Mouse (Mus musculus): ENCODE measurements at regions not wholly inside any gene's neighbourhood (a gene's known extent, or its start where the extent isn't known, plus 50 kb on each side); places are given as distances from the start of the nearest gene placed in this dataset.
A peak's percentile ranks its signal among the peaks of the same experiment; 100 is the strongest.
"Not testable (repeated sequence)": the region's sequence is repeated elsewhere in the genome, so short reads cannot be mapped to it uniquely, and the experiment has no call there.

DNA sequence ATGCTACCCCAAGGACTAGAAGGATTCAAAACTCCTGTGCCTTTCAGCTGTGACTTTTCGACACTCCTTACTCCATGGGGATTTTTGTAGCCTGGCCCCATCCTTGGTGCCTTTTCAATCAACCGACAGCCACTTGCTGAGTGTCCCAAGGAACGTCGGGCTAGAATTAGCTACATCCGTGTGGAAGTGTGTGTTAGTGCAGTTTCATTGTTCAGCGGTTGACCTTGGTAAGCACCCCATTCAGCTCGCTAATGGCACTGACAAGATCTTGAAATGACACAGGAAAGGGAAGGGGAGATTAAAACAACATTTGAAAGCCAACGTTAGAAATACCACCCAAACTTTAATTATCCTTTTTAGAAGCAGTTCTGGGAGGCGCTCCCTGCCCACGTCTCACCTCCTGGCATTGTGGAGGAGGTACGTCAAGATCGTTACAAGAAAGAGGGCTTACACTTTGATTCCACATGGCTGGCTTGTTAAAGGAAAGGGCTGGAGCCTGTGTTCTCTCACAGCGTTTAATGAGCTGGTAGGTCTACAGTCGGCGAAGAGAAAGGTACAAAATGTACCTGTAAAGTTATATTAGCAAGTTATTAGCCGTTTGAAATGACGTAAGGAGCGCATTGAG lies 536.4 kb downstream of the Fam19a2 start:
- DNase-seq = no peak

DNA sequence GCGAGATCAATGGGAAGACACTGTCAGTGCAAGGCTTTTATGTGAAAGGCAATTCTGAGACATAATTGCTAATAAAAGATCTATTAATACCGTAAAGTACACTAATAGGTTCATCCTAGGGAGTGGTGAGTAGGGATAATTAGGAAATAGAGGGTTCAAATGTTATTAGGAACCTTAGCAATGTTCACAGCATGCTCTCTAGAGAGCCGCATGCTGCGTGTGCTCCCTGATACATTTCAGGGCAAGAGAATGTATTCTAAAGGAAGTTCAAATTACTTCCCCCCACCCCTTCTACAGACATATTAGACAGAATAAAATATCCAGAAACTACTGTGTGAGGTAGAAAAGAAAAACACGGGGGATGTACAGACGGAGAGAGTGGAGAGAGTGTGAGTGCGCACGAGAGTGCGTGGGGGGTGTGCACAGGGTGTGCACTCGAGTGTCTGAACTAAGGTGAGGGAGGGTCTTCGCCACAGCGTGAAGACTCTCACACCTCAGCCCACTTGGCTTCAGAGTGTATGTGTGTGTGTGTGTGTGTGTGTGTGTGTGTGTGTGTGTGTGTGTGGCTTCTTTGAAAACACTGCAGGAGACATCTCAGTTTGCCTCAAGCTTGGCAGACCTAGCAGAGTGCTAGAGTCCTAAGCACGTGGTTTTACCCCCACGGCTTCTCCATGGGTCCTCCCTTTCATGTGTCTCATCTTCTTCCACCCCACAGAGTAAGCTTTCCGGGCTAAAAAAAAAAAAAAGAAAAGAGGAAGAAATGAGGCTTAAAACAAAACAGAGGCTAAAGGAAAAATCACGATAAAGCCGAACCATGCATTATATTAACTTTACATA lies 537.1 kb downstream of the Fam19a2 start:
- no peak for DNase-seq

DNA sequence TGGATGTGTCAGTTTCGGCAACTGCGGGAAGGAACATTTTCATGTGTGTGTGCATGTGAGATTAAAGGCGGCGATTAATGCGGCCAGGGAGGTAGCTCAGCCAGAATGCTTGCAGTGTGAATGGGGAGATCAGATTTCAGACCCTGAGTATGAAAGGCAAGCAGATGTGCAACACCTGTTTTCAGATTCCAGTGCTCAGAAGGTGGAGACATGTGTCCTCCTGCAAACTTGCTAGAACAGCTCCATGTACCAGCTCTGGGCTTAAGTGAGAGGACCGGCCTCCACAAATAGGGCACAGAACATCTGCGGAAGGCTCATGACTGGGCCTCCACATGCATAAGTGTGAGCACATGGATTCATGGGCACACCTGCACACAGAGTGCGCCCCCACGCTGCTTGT lies 547.1 kb downstream of the Fam19a2 start:
- DNase-seq = no peak

DNA sequence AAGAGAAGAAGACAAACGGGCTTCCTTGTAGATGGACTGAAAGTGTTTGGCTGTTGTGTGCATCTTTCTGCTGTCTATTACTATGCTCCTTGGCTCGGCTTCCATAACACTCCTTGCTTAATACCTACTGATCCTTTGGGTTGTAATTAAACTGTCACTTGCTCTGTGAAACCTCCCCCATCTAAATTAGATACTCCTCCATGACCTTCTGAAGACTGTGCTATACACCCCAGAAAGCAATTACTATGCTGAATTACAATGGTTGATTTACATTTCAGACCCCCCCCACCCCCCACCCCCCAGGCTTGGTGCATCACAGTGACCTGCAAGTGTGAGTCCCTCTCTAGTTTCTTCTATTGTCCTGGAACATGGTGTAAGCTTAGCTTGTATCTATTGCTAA lies 549.3 kb downstream of the Fam19a2 start:
- DNase-seq = no peak

DNA sequence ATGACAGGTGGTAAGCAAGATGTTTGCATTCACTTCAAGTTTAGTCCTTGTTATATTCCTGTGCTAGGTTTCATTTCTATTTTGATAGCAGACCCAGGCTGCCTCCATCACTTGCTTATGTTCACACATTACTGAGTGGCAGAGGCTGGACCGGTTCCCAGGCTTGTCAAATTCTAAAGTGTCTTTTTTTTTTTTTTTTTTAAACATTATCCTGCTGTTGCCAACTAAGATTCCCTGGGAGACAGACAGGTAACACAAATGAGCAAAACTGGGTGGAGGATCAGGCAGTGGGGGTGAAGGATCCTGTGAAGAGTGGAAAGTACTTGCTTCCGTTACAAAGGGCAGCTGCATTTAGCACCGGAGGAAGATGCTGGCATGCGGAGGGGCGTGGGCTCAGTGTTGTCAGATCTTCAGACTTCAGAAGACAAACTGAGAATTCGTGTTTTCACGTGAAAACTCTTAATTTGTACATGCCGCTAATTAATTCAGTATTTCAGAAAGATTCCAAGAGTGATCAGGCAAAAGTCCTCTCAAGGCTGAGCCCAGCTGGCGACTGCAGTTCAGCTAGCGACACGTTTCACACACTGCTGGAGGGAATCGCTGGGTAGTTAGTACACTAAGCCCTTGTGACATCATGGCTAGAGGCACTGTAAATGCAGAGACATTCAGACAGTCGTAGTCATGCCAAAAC lies 576.4 kb downstream of the Fam19a2 start:
- DNase-seq = no peak

DNA sequence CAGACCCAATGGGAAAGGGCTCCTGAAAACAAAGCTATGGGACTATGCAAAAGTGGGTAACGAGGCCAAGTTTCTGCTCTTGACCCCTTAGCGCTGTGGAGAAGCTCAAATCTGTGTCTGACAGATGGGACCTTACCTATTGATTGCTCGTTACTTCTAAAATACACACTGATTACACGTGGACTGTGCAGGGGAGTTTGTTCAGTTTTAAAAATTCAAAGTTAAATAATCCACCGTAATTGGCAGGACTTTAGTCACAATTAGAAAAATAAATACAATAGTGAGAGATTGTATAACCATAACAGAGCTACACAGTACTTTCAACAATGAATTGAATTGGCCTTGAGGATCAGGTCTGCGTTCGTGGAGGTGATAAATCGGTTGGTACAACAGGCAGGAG lies 578.3 kb downstream of the Fam19a2 start:
- no peak for DNase-seq

DNA sequence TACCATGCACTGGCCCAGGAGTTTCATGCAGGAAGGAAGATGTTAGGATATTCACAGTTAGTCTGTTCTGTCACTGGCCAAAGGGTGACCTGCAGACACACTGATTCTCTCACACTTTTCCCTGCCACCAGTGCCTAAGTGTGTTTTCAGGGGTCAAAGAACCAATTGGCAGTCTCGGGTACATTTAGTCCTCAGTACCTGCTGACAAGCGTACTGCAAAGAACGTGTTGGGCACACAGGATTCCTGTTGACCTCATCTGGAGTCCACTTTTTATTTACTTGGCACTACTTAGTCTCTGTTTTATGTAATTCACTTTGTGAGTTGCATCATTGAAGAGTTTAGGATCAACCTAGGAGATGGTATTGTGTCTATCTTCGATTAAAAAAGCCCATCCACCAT lies 579.8 kb downstream of the Fam19a2 start:
- peak; percentile 4 for DNase-seq

DNA sequence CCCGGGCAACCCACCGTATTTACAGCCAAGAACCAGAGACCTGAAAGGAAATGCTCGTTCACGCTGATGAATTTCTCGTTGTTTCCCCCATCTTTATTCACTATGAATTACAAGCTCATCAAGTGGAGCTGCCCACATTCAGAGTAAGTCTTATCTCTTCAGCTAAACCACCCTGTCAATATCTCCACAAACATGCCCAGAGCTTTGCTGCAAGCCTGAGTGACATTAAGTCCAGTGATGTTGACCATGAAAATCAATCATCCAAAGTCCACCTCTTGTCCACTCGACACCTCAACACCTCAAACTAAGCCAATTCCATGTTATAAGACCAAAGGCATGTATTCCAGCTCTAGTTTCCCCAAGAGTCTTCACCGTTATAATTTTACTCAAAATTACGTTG lies 582.8 kb downstream of the Fam19a2 start:
- no peak for DNase-seq

DNA sequence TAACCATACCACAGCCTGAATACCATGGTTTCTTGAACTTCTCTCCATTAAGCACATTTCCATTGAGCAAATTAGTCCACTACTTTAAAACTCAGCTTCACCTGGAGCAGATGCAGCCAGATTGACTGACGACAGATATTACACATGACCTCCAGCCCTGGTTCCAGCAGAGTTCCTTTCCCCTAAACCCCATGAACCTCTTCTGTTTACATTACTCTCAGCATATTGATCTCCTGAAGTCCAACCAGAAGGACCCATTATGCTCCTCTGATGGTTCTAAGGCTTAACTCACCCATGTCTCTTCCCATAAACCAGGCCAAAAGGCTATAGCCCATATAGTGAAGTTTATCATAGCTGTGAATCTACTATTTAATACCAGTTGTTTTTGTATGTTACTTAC lies 584.8 kb downstream of the Fam19a2 start:
- no peak for DNase-seq

DNA sequence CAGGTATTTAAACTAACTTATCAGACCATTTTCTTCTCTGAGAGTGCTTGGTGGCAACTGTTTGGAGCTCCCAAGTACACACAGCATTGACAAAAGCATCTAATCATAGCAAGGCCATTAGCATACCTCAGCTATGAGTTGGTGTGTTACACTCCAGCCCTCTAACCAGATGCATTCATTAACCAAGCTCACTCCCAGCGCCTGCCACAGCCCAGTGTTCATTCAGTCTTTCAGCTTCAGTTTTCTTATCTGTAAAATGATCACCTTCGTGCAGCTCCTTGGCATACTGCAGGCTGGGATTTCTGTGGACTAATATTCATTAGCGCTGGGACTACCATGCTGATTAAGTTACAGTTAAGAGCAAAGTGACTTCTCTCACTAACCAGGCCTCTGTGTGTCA lies 611.7 kb downstream of the Fam19a2 start:
- DNase-seq = no peak

DNA sequence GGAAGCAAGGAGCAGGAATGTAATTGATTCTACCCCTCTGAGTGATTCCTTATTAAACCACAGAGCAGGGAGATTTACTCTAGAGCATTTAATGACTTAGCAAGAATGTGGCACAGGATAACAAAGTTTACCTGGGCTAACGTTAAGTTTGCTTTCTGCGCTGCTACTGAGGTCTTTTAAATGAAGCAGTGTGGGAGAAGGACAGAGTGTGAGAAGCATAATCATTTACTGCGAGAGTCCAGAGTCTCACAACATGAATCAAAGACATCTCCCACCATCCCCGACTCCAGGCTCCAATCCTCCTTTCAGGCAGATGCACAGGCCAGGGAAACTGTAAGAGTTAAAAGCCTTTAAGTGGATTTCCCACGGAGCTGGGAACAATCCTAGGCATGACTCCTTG lies 612.1 kb downstream of the Fam19a2 start:
- no peak for DNase-seq

DNA sequence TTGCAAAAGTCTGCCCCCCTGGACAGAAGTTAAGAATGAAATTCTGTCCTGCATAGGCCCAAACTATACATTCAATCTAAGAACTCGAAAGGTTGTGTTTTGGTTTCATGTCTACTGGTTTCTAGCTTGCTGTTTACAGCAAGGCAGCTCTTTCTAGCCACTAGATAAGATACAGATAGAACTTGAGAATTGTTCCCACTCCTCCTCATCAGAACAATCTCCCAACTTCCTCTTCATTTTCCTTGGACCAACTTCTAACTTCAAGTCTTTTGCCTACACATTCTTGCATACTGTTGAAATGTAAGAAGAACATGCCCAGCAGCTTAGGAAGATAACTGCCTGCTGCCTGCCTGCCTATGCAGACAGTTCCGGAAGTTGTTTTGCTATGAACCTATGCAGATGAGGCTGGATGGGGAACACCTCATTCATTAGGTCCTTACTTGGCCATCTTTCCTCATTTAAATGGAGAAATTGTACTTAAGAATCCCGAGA lies 624.9 kb downstream of the Fam19a2 start:
- DNase-seq = no peak

DNA sequence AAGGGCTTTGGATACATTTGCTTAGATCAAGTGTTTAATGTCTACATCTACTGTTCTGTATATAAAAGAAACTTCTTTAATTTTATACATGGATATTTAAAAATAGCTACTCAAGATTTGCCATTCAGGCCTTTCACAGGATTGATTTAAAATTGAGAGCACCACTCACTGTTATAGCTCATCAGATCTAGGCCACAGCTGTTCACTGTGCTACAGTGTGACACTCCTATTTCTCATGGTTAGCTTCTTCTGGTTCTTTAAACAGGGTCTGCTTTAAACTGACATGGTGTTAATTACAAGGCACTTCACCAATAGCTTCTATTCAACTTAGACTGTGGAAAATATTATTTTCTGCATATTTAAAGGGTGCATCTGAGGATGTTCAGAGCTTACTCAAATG lies 655.3 kb downstream of the Fam19a2 start:
- DNase-seq = no peak

DNA sequence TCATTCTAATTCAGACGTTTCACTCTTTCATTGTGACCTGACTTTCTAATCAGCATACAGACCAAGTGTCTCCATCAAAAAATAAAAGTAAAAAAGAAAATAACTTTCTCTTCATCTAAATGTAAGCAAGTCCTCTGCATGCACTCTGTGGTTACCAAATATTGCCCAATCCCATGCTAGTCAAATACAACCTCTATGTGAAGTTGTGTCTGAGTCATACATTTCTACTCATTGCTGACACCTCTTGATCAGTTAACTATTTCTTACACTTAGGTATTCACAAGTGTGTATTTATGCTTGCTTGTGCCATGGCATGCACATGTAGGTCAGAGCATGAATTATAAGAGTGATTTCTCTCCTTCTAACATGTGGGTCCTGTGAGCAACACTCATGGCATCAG lies 666.2 kb downstream of the Fam19a2 start:
- DNase-seq = no peak

DNA sequence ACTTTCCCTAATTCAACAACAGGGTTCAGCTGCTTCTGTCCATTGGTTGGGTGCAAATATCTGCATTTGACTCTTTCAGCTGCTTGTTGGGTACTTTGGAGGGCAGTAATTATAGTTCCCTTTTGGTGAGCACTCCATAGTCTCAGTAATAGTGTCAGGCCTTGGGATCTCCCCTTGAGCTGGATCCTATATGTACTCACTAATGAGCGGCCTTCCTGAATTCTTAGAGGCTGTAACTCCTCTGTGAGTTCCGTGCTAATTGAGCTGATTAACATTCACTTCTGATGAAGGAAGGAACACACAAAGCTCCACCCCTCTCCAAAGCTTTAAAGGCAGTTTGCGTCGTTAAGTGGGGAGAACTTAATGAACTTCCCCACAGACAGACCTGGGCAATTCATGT lies 674.9 kb downstream of the Fam19a2 start:
- not testable (repeated sequence) for DNase-seq

All from adrenal gland, adult 2 months (tissue).